Mouse (Mus musculus) myocyte (in vitro differentiated cells): ENCODE measurements at regions not wholly inside any gene's neighbourhood (a gene's known extent, or its start where the extent isn't known, plus 50 kb on each side); places are given as distances from the start of the nearest gene placed in this dataset.
A peak's percentile ranks its signal among the peaks of the same experiment; 100 is the strongest.

ENCODE experiments used
- H3K27me3 ChIP-seq: one replicate; pipeline ENCODE4 v1.6.1; 2011; ENCODE audit not compliant: control insufficient read depth, insufficient read depth, insufficient read length
- H3K36me3 ChIP-seq: one replicate; pipeline ENCODE4 v1.6.1; 2011; ENCODE audit not compliant: control insufficient read depth, insufficient read depth
- H3K4me2 ChIP-seq: one replicate; pipeline ENCODE4 v1.6.1; 2011; ENCODE audit warnings: low read depth, control low read depth
- H3K4me3 ChIP-seq: one replicate; pipeline ENCODE4 v1.5.1; 2011; ENCODE audit warnings: mild to moderate bottlenecking, control low read depth, moderate library complexity
- H3K79me2 ChIP-seq: one replicate; pipeline ENCODE4 v1.6.1; 2011; ENCODE audit not compliant: control insufficient read depth, insufficient read depth
- H3ac ChIP-seq: one replicate; pipeline ENCODE4 v1.6.1; 2011; ENCODE audit not compliant: control insufficient read depth, insufficient read length
- CEBPB ChIP-seq: IDR thresholded peaks from 2 replicates; pipeline ENCODE4 v1.6.1; 2011; ENCODE audit warnings: mild to moderate bottlenecking, moderate library complexity; ENCODE audit not compliant: poor library complexity, insufficient read depth, severe bottlenecking
- E2F4 ChIP-seq: IDR thresholded peaks from one replicate; pipeline ENCODE4 v1.6.1; 2011; ENCODE audit warnings: mild to moderate bottlenecking, control low read depth, moderate library complexity; ENCODE audit not compliant: insufficient read depth
- MAX ChIP-seq: IDR thresholded peaks from one replicate; pipeline ENCODE4 v1.6.1; 2011; ENCODE audit warnings: low read depth, mild to moderate bottlenecking, control low read depth
- MYOD1 ChIP-seq, 3 experiments: IDR thresholded peaks; one replicate each; pipeline ENCODE4 v1.6.1; 2011; ENCODE audit warnings: control low read depth in 2 of 3, low read depth in 2 of 3, mild to moderate bottlenecking in 2 of 3, moderate library complexity in 1 of 3; ENCODE audit not compliant: insufficient read length in 2 of 3, control insufficient read depth in 1 of 3
- MYOG ChIP-seq, 3 experiments: IDR thresholded peaks; one replicate each; pipeline ENCODE4 v1.6.1; 2011; ENCODE audit warnings: control low read depth in 2 of 3, low read depth in 2 of 3, mild to moderate bottlenecking in 2 of 3; ENCODE audit not compliant: insufficient read length in 2 of 3, control insufficient read depth in 1 of 3, insufficient read depth in 1 of 3
- POLR2A ChIP-seq: IDR thresholded peaks from one replicate; pipeline ENCODE4 v1.6.1; 2011; ENCODE audit warnings: low read depth, mild to moderate bottlenecking, control low read depth, moderate library complexity; ENCODE audit not compliant: insufficient read length
- POLR2AphosphoS2 ChIP-seq: IDR thresholded peaks from one replicate; pipeline ENCODE4 v1.6.1; 2011; ENCODE audit warnings: low read depth, control low read depth; ENCODE audit not compliant: insufficient read length
- REST ChIP-seq: IDR thresholded peaks from one replicate; pipeline ENCODE4 v1.6.1; 2011; ENCODE audit warnings: mild to moderate bottlenecking, control low read depth, moderate library complexity; ENCODE audit not compliant: insufficient read depth, insufficient read length
- SRF ChIP-seq: IDR thresholded peaks from one replicate; pipeline ENCODE4 v1.6.1; 2011; ENCODE audit warnings: low read depth; ENCODE audit not compliant: control insufficient read depth, insufficient read length
- TCF12 ChIP-seq: IDR thresholded peaks from one replicate; pipeline ENCODE4 v1.6.1; 2011; ENCODE audit warnings: mild to moderate bottlenecking, control low read depth; ENCODE audit not compliant: poor library complexity, insufficient read depth, severe bottlenecking
- TCF3 ChIP-seq: IDR thresholded peaks from one replicate; pipeline ENCODE4 v1.6.1; 2011; ENCODE audit warnings: low read depth, control low read depth; ENCODE audit not compliant: insufficient read length
- USF1 ChIP-seq: IDR thresholded peaks from one replicate; pipeline ENCODE4 v1.6.1; 2011; ENCODE audit warnings: low read depth, mild to moderate bottlenecking, control low read depth, moderate library complexity

GRCm38 (mm10) chr14:31957211-31957638, 71.6 kb upstream of the Galnt15 start:
- TF ChIP-seq USF1 (no peak), POLR2A (no peak), E2F4 (no peak), CEBPB (no peak), MYOG (IDR thresholded peaks at IDR 0.05; ENCODE audit: control insufficient read depth in 1 of 3, insufficient read depth in 1 of 3, insufficient read length in 2 of 3, low read depth in 2 of 3) (no peak), REST (no peak), MAX (no peak), TCF3 (no peak), MYOD1 (IDR thresholded peaks at IDR 0.05; ENCODE audit: control insufficient read depth in 1 of 3, insufficient read length in 2 of 3, low read depth in 2 of 3) (no peak), SRF (no peak), POLR2AphosphoS2 (no peak), TCF12 (no peak)
- no peak overlapping the region for H3K4me2 ChIP-seq

GRCm38 (mm10) chr14:31960201-31960854, 68.5 kb upstream of the Galnt15 start:
- no peak for TF ChIP-seq CEBPB
- no peak for TF ChIP-seq TCF12
- TF ChIP-seq POLR2A, result no peak
- TF ChIP-seq POLR2AphosphoS2, result no peak
- TF ChIP-seq MYOD1 (IDR thresholded peaks at IDR 0.05; ENCODE audit: control insufficient read depth in 1 of 3, insufficient read length in 2 of 3, low read depth in 2 of 3), result no peak
- TF ChIP-seq E2F4, result no peak
- TF ChIP-seq USF1, result no peak
- no peak for TF ChIP-seq MYOG (IDR thresholded peaks at IDR 0.05; ENCODE audit: control insufficient read depth in 1 of 3, insufficient read depth in 1 of 3, insufficient read length in 2 of 3, low read depth in 2 of 3)
- no peak for TF ChIP-seq TCF3
- no peak for TF ChIP-seq MAX
- TF ChIP-seq SRF, result no peak
- TF ChIP-seq REST, result no peak
- Histone ChIP-seq H3K79me2 (no peaks in the 10 kb centered on the region), H3ac (no peak overlapping the region), H3K4me2 (no peak overlapping the region), H3K4me3 (no peak overlapping the region), H3K27me3 (no peaks in the 10 kb centered on the region), H3K36me3 (no peaks in the 10 kb centered on the region)

More at GRCm38 (mm10) chr14:31957211-31957638, 71.6 kb upstream of the Galnt15 start:
- Histone ChIP-seq H3K36me3 (no peaks in the 10 kb centered on the region), H3K4me3 (no peak overlapping the region), H3K27me3 (no peaks in the 10 kb centered on the region), H3ac (no peak overlapping the region), H3K79me2 (no peaks in the 10 kb centered on the region)

- Histone ChIP-seq H3K4me2 (no peak overlapping the region), H3K4me3 (no peak overlapping the region), H3K36me3 (no peaks in the 10 kb centered on the region), H3K79me2 (no peaks in the 10 kb centered on the region), H3K27me3 (no peaks in the 10 kb centered on the region), H3ac (no peak overlapping the region)
- TF ChIP-seq E2F4, result no peak
- no peak for TF ChIP-seq USF1
- TF ChIP-seq POLR2AphosphoS2, result no peak
- TF ChIP-seq TCF12, result no peak
- TF ChIP-seq MYOD1 (IDR thresholded peaks at IDR 0.05; ENCODE audit: control insufficient read depth in 1 of 3, insufficient read length in 2 of 3, low read depth in 2 of 3), result no peak
- TF ChIP-seq TCF3, result no peak
- no peak for TF ChIP-seq MYOG (IDR thresholded peaks at IDR 0.05; ENCODE audit: control insufficient read depth in 1 of 3, insufficient read depth in 1 of 3, insufficient read length in 2 of 3, low read depth in 2 of 3)
- TF ChIP-seq SRF, result no peak
- no peak for TF ChIP-seq CEBPB
Measured at GRCm38 (mm10) chr14:31961442-31961841, 67.3 kb upstream of the Galnt15 start.

- Histone ChIP-seq H3K4me3 (no peak overlapping the region), H3ac (no peak overlapping the region), H3K79me2 (no peaks in the 10 kb centered on the region), H3K36me3 (no peaks in the 10 kb centered on the region), H3K4me2 (peak overlapping the region; percentile 59), H3K27me3 (no peaks in the 10 kb centered on the region)
- peak in 1 of 3 experiments; percentile 21 for TF ChIP-seq MYOD1 (IDR thresholded peaks at IDR 0.05; ENCODE audit: control insufficient read depth in 1 of 3, insufficient read length in 2 of 3, low read depth in 2 of 3)
- TF ChIP-seq POLR2A, result no peak
Measured at GRCm38 (mm10) chr14:31963131-31963911, 65.5 kb upstream of the Galnt15 start.

- no peaks in the 10 kb centered on the region for H3K27me3 ChIP-seq
Measured at GRCm38 (mm10) chr14:31964076-31964475, 64.7 kb upstream of the Galnt15 start.

More at GRCm38 (mm10) chr14:31964076-31964475, 64.7 kb upstream of the Galnt15 start:
- no peaks in the 10 kb centered on the region for H3K79me2 ChIP-seq
- H3K36me3 ChIP-seq, result no peaks in the 10 kb centered on the region
- H3K4me2 ChIP-seq, result peak overlapping the region; percentile 59
- H3ac ChIP-seq, result no peak overlapping the region
- H3K4me3 ChIP-seq, result no peak overlapping the region
- TF ChIP-seq SRF (no peak), MYOG (IDR thresholded peaks at IDR 0.05; ENCODE audit: control insufficient read depth in 1 of 3, insufficient read depth in 1 of 3, insufficient read length in 2 of 3, low read depth in 2 of 3) (no peak), TCF12 (no peak), TCF3 (no peak), MYOD1 (IDR thresholded peaks at IDR 0.05; ENCODE audit: control insufficient read depth in 1 of 3, insufficient read length in 2 of 3, low read depth in 2 of 3) (no peak), CEBPB (no peak), USF1 (no peak), POLR2A (no peak), E2F4 (no peak), POLR2AphosphoS2 (no peak), REST (no peak), MAX (no peak)
